In genomic region chr14:55214507-55214906, GRCm38 (mm10) we compare ENCODE assay signal across 9 mouse cellular contexts. TPM values are rescaled to one million over a fixed set of nuclear protein-coding genes. Genes with fewer than 3 reads are reported as not detected.
DNase-seq lines count a peak whose midpoint lies in the region; ATAC-seq and TF ChIP-seq lines count a peak whose summit lies in the region.
"Had no signal": no experiment of that assay in that cellular context is flagged by ENCODE, and none has a peak within 500 bp of the region (broad histone marks: within the 10 kb centered on the region; RNA-seq: fewer than 3 reads in every experiment).

No protein-coding gene starts in this region.

- no peaks in the 10 kb centered on the region for H3K36me3 ChIP-seq in forebrain, embryonic 10.5 days (replicated peaks)
- no peaks in the 10 kb centered on the region for H3K36me3 ChIP-seq in forebrain, embryonic 12.5 days (replicated peaks)
- no peaks in the 10 kb centered on the region for H3K36me3 ChIP-seq in embryonic facial prominence, embryonic 11.5 days (replicated peaks; ENCODE audit: control insufficient read depth, insufficient read depth, low read depth, low read length)
- H3K36me3 ChIP-seq: neural tube, embryonic 12.5 days had no signal

- intact Hi-C loops in left cerebral cortex, adult 2 months (cut with DNase I) = loop anchor here (5.0 kb wide), 1 partner anchor 67 kb away; no protein-coding TSS in a partner anchor
- intact Hi-C loops in left cerebral cortex, postnatal 36 days (cut with DNase I) = no loop called here

- H3K9me3 ChIP-seq in forebrain, embryonic 10.5 days = no peaks in the 10 kb centered on the region
- no peaks in the 10 kb centered on the region for H3K9me3 ChIP-seq in forebrain, embryonic 12.5 days
- H3K9me3 ChIP-seq in embryonic facial prominence, embryonic 11.5 days (replicated peaks; ENCODE audit: control insufficient read depth, low read length) = no peaks in the 10 kb centered on the region
- H3K9me3 ChIP-seq: neural tube, embryonic 12.5 days had no signal

- no peaks in the 10 kb centered on the region for H3K4me1 ChIP-seq in forebrain, embryonic 10.5 days
- no peaks in the 10 kb centered on the region for H3K4me1 ChIP-seq in forebrain, embryonic 12.5 days
- no peaks in the 10 kb centered on the region for H3K4me1 ChIP-seq in embryonic facial prominence, embryonic 11.5 days (ENCODE audit: control insufficient read depth, insufficient read depth, low read length)
- H3K4me1 ChIP-seq: neural tube, embryonic 12.5 days had no signal

- peak; percentile 36 for DNase-seq in forebrain, embryonic 10.5 days (ENCODE audit: extremely low spot score, low spot score)
- peak; percentile 25 to 28 for DNase-seq in left cerebral cortex, adult 2 months (ENCODE audit: extremely low spot score in 1 of 2, low spot score in 2 of 2)
- no peak for DNase-seq in left cerebral cortex, postnatal 36 days (ENCODE audit: low spot score in 2 of 2)
- DNase-seq in adrenal gland, postnatal 25 days = peak; percentile 55
- DNase-seq in embryonic facial prominence, embryonic 11.5 days (ENCODE audit: low spot score) = peak; percentile 46
- peak; percentile 65 for DNase-seq in thymus, postnatal 14 days

- H3K4me2 ChIP-seq in forebrain, embryonic 12.5 days = no peak overlapping the region
- no peak overlapping the region for H3K4me2 ChIP-seq in embryonic facial prominence, embryonic 11.5 days (ENCODE audit: low read depth, low read length)
- H3K4me2 ChIP-seq: neural tube, embryonic 12.5 days had no signal

- no peak overlapping the region for H3K9ac ChIP-seq in forebrain, embryonic 12.5 days
- no peak overlapping the region for H3K9ac ChIP-seq in embryonic facial prominence, embryonic 11.5 days (replicated peaks; ENCODE audit: low read length)
- H3K9ac ChIP-seq: neural tube, embryonic 12.5 days had no signal

- no peak overlapping the region for H3K27ac ChIP-seq in forebrain, embryonic 10.5 days
- no peak overlapping the region for H3K27ac ChIP-seq in forebrain, embryonic 12.5 days
- no peak overlapping the region for H3K27ac ChIP-seq in left cerebral cortex, adult 2 months
- no peak overlapping the region for H3K27ac ChIP-seq in embryonic facial prominence, embryonic 11.5 days (replicated peaks; ENCODE audit: low read depth, low read length)
- H3K27ac ChIP-seq: neural tube, embryonic 12.5 days had no signal

- no peak overlapping the region for H3K4me3 ChIP-seq in forebrain, embryonic 10.5 days
- no peak overlapping the region for H3K4me3 ChIP-seq in forebrain, embryonic 12.5 days (replicated peaks)
- no peak overlapping the region for H3K4me3 ChIP-seq in left cerebral cortex, adult 2 months
- no peak overlapping the region for H3K4me3 ChIP-seq in embryonic facial prominence, embryonic 11.5 days (ENCODE audit: low read depth, low read length)
- H3K4me3 ChIP-seq: neural tube, embryonic 12.5 days had no signal

- no peak for ATAC-seq in forebrain, embryonic 12.5 days (ENCODE audit: low FRiP score)
- ATAC-seq in embryonic facial prominence, embryonic 11.5 days (replicated peaks; ENCODE audit: insufficient number of reproducible peaks, low FRiP score, low TSS enrichment, low read depth) = no peak
- ATAC-seq in megakaryocyte-erythroid progenitor cell, adult 5-6 weeks (replicated peaks; ENCODE audit: low FRiP score, low TSS enrichment, poor library complexity, severe bottlenecking) = peak; percentile 63; the same call in 1 of the 2 replicates

- no peaks in the 10 kb centered on the region for H3K27me3 ChIP-seq in forebrain, embryonic 10.5 days (ENCODE audit: poor library complexity, severe bottlenecking)
- no peaks in the 10 kb centered on the region for H3K27me3 ChIP-seq in forebrain, embryonic 12.5 days
- no peaks in the 10 kb centered on the region for H3K27me3 ChIP-seq in embryonic facial prominence, embryonic 11.5 days (ENCODE audit: control insufficient read depth, insufficient read depth, low read length)
- H3K27me3 ChIP-seq: neural tube, embryonic 12.5 days had no signal

- WGBS in forebrain, embryonic 10.5 days = 60% methylated on average over 4 of the region's 4 CpGs
- 66% methylated on average over 4 of the region's 4 CpGs for WGBS in forebrain, embryonic 12.5 days
- WGBS in embryonic facial prominence, embryonic 11.5 days = 58% methylated on average over 4 of the region's 4 CpGs

- peak; percentile 63 for TF ChIP-seq CTCF in left cerebral cortex, adult 2 months (IDR thresholded peaks at IDR 0.05)

RNA-seq across cellular contexts. Expression of gene Dhrs2, which starts 7.3 kb away (rescaled TPM):
- polyA plus RNA-seq in forebrain, embryonic 10.5 days (2016; fragmentation: Nextera tagmentation; extraction: Ambion mirVana) = not detected in 2 replicates
- 0.15 TPM in 1 of 2 replicates, not detected in the other for polyA plus RNA-seq in forebrain, embryonic 12.5 days (2016; fragmentation: Nextera tagmentation; extraction: Ambion mirVana)
- not detected for total RNA-seq in left cerebral cortex, adult 2 months (2021)
- total RNA-seq in left cerebral cortex, postnatal 36 days (2021) = not detected
- not detected in 2 replicates for total RNA-seq in adrenal gland, postnatal 25 days (2021)
- 0.52 TPM in 1 of 2 replicates, not detected in the other for polyA plus RNA-seq in embryonic facial prominence, embryonic 11.5 days (2014; fragmentation: Nextera tagmentation; extraction: Ambion mirVana)
- total RNA-seq in megakaryocyte-erythroid progenitor cell, adult 5-6 weeks (2014; fragmentation: Nextera tagmentation) = not detected in 2 replicates
- not detected in 2 replicates for total RNA-seq in megakaryocyte-erythroid progenitor cell, adult 5-6 weeks (2017)

Comparison
In these comparisons a context has a peak if more than half of its experiments do, and no peak if none do; other contexts are left out.
1. DNase-seq: peak in forebrain, embryonic 10.5 days (single experiment), left cerebral cortex, adult 2 months (2 of 2), adrenal gland, postnatal 25 days (single experiment), embryonic facial prominence, embryonic 11.5 days (single experiment) and thymus, postnatal 14 days (single experiment); none in left cerebral cortex, postnatal 36 days (0 of 2).